Mouse (Mus musculus) ES-Bruce4 (cell line): ENCODE measurements at regions not wholly inside any gene's neighbourhood (a gene's known extent, or its start where the extent isn't known, plus 50 kb on each side); places are given as distances from the start of the nearest gene placed in this dataset.

Experiments used
- CTCF ChIP-seq: IDR thresholded peaks from one replicate; pipeline ENCODE4 v1.8.1; 2011; ENCODE audit warnings: low read depth, low read length
- EP300 ChIP-seq: IDR thresholded peaks from 2 replicates; pipeline ENCODE4 v1.6.1; 2011; ENCODE audit warnings: low read depth, low read length; ENCODE audit not compliant: insufficient read depth
- POLR2A ChIP-seq: IDR thresholded peaks from one replicate; pipeline ENCODE4 v1.8.1; 2011; ENCODE audit warnings: low read length; ENCODE audit not compliant: insufficient read depth

DNA sequence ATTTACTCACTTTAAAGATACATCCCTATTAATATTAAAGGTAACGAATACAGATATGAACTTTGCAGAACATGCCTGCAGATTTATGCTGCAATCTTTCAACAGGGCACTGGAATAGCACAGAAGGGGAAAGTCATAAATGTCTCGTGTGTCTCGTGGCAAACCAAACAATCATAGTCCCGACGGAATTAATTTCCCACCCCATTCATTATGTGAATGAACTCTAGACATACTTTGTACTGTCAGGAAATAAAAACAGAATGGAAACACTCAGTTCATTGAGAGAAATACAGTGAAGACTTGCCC is 288.1 kb upstream of the Zic4 start:
- TF ChIP-seq CTCF, result no peak
- TF ChIP-seq POLR2A, result no peak
- no peak for TF ChIP-seq EP300
